Mouse (Mus musculus) olfactory bulb, adult 2 months (tissue): ENCODE data around the gene Spred1.

Source experiments
- CTCF ChIP-seq: fragments of 200-500 bp; IDR thresholded peaks from 2 replicates; pipeline ENCODE4 v1.5.1; 2012; ENCODE audit warnings: low read depth, mild to moderate bottlenecking, low read length, moderate library complexity; ENCODE audit not compliant: insufficient read depth
- POLR2A ChIP-seq: fragments of 200-500 bp; IDR thresholded peaks from 2 replicates; pipeline ENCODE4 v1.6.1; 2012; ENCODE audit warnings: mild to moderate bottlenecking, low read depth, low read length, moderate library complexity; ENCODE audit not compliant: insufficient read depth

DNA sequence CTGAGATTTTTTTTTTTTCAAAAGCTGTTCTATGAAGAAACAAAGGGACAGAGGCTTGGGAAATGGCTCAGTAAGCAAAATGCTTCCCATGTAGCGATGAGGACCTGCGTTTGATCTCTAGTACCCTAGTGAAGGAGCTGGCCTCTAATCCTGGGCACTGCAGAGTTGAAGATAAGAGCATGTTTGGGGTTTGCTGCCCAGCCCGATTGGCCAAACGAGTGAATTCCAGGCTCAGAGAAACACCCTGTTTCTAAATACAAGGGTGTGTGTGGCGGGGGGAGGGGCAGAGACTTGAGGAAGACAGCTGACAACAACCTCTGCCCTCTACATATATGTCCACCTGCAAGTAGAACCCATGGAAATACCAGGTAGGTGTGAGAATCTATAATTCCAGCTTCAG, 23.9 kb upstream of the Spred1 start:
- TF ChIP-seq CTCF, result no peak
- no peak for TF ChIP-seq POLR2A
